Mouse (Mus musculus): ENCODE measurements around the gene Cxcl13. TPM values are rescaled to one million over a fixed set of nuclear protein-coding genes. Genes with fewer than 3 reads are reported as not detected.
A peak's percentile ranks its signal among the peaks of the same experiment; 100 is the strongest.

Cxcl13 gene
- polyA plus RNA-seq, 1 experiment from 2014 or later, result 24.5 TPM

DNA sequence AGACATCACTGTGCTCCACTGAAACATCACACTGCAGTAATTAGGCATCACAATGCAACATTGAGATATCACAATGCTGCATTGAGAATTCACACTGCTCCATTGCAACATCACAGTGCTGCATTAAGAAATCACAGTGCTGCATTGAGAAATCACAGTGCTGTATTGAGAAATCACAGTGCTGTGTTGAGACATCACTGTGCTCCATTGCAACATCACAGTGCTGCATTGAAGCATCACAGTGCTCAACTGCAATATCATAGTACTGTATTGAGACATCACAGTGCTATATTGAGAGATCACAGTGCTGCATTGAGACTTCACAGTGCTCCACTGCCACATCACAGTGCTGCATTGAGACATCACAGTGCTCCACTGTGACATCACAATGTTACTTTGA, 46.6 kb downstream of the Cxcl13 start:
- no peaks in the 10 kb centered on the region for H3K4me1 ChIP-seq (ENCODE audit: control insufficient read depth, insufficient read depth, low read length)
- no peaks in the 10 kb centered on the region for H3K36me3 ChIP-seq (ENCODE audit: control insufficient read depth, insufficient read depth, low read length)
- no peak overlapping the region for H3K4me3 ChIP-seq (ENCODE audit: low read depth, low read length)
- H3K4me2 ChIP-seq (replicated peaks; ENCODE audit: low read depth, low read length), result no peak overlapping the region
- ATAC-seq (ENCODE audit: insufficient number of reproducible peaks, insufficient read depth, low FRiP score, low read depth), result no peak
- H3K9ac ChIP-seq (replicated peaks; ENCODE audit: low read depth, low read length), result no peak overlapping the region
- H3K27me3 ChIP-seq (ENCODE audit: control insufficient read depth, insufficient read depth, low read length), result no peaks in the 10 kb centered on the region
- H3K27ac ChIP-seq (ENCODE audit: low read length), result no peak overlapping the region
- H3K9me3 ChIP-seq (ENCODE audit: control insufficient read depth, low read depth, low read length), result no peaks in the 10 kb centered on the region

GRCm38 (mm10) chr5:96008274-96008842, 51.6 kb downstream of the Cxcl13 start:
- peak; percentile 67; the same call in 1 of the 2 replicates for ATAC-seq (ENCODE audit: insufficient number of reproducible peaks, insufficient read depth, low FRiP score, low read depth)
- H3K4me3 ChIP-seq (ENCODE audit: low read depth, low read length), result no peak overlapping the region
- no peaks in the 10 kb centered on the region for H3K9me3 ChIP-seq (ENCODE audit: control insufficient read depth, low read depth, low read length)
- no peak overlapping the region for H3K27ac ChIP-seq (ENCODE audit: low read length)
- no peaks in the 10 kb centered on the region for H3K4me1 ChIP-seq (ENCODE audit: control insufficient read depth, insufficient read depth, low read length)
- WGBS, result 61% methylated on average over 7 of the region's 7 CpGs
- H3K27me3 ChIP-seq (ENCODE audit: control insufficient read depth, insufficient read depth, low read length), result no peaks in the 10 kb centered on the region
- H3K36me3 ChIP-seq (ENCODE audit: control insufficient read depth, insufficient read depth, low read length), result no peaks in the 10 kb centered on the region
- H3K4me2 ChIP-seq (replicated peaks; ENCODE audit: low read depth, low read length), result no peak overlapping the region
- H3K9ac ChIP-seq (replicated peaks; ENCODE audit: low read depth, low read length), result no peak overlapping the region

GRCm38 (mm10) chr5:96009076-96009475, 52.3 kb downstream of the Cxcl13 start:
- H3K9me3 ChIP-seq (ENCODE audit: control insufficient read depth, low read depth, low read length), result no peaks in the 10 kb centered on the region
- no peaks in the 10 kb centered on the region for H3K36me3 ChIP-seq (ENCODE audit: control insufficient read depth, insufficient read depth, low read length)
- no peak for ATAC-seq (ENCODE audit: insufficient number of reproducible peaks, insufficient read depth, low FRiP score, low read depth)
- no peaks in the 10 kb centered on the region for H3K4me1 ChIP-seq (ENCODE audit: control insufficient read depth, insufficient read depth, low read length)
- no peak overlapping the region for H3K4me3 ChIP-seq (ENCODE audit: low read depth, low read length)
- H3K9ac ChIP-seq (replicated peaks; ENCODE audit: low read depth, low read length), result no peak overlapping the region
- no peak overlapping the region for H3K4me2 ChIP-seq (replicated peaks; ENCODE audit: low read depth, low read length)
- 67% methylated on average over 1 of the region's 1 CpGs for WGBS
- H3K27me3 ChIP-seq (ENCODE audit: control insufficient read depth, insufficient read depth, low read length), result no peaks in the 10 kb centered on the region
- H3K27ac ChIP-seq (ENCODE audit: low read length), result no peak overlapping the region

Other genes with a start within 250 kb of the Cxcl13 start
- gene Gm7978, start 220.8 kb upstream of the Cxcl13 start, polyA plus RNA-seq (2014; fragmentation: Nextera tagmentation; extraction: Ambion mirVana), result not detected in 2 replicates
- not detected in 2 replicates for gene Gm7982, start 214.9 kb upstream of the Cxcl13 start, polyA plus RNA-seq (2014; fragmentation: Nextera tagmentation; extraction: Ambion mirVana)
- gene E330014E10Rik, start 181.0 kb upstream of the Cxcl13 start, polyA plus RNA-seq (2014; fragmentation: Nextera tagmentation; extraction: Ambion mirVana), result not detected in 2 replicates
- 25.5 and 31.8 TPM in 2 replicates for gene Cnot6l, start 207.2 kb downstream of the Cxcl13 start, polyA plus RNA-seq (2014; fragmentation: Nextera tagmentation; extraction: Ambion mirVana)

Measured in stomach, embryonic 14.5 days (tissue).